Mouse (Mus musculus) neural tube, embryonic 11.5 days (tissue): ENCODE results near the gene Map3k7cl. TPM values are rescaled to one million over a fixed set of nuclear protein-coding genes. Genes with fewer than 3 reads are reported as not detected.

Experiments
- ATAC-seq: fragments of 200-750 bp; cut with Nextera tagmentation; 2 replicates; pipeline ENCODE4 v1.8.0; 2017; ENCODE audit warnings: moderate number of reproducible peaks, mild to moderate bottlenecking, moderate TSS enrichment, moderate library complexity; ENCODE audit not compliant: insufficient read depth, low FRiP score, low TSS enrichment
- DNase-seq: peaks from one replicate; pipeline ENCODE4 v3.0.0-alpha.2; 2015; ENCODE audit warnings: low spot score
- H3K27ac ChIP-seq: fragments of 300-500 bp; sonication (generic); 2 replicates; pipeline ENCODE4 v1.5.1; 2014; ENCODE audit warnings: low read depth, mild to moderate bottlenecking, low read length
- H3K27me3 ChIP-seq: fragments of 300-500 bp; sonication (generic); 2 replicates; pipeline ENCODE4 v1.6.1; 2014; ENCODE audit warnings: mild to moderate bottlenecking, low read length, mixed read lengths; ENCODE audit not compliant: control insufficient read depth, insufficient read depth
- H3K36me3 ChIP-seq: fragments of 300-500 bp; sonication (generic); 2 replicates; pipeline ENCODE4 v1.6.1; 2014; ENCODE audit warnings: mild to moderate bottlenecking, low read length, moderate library complexity, mixed read lengths; ENCODE audit not compliant: control insufficient read depth, insufficient read depth
- H3K4me1 ChIP-seq: fragments of 300-500 bp; sonication (generic); 2 replicates; pipeline ENCODE4 v1.6.1; 2014; ENCODE audit warnings: low read length, mixed read lengths; ENCODE audit not compliant: control insufficient read depth, insufficient read depth
- H3K4me2 ChIP-seq: fragments of 300-500 bp; sonication (generic); 2 replicates; pipeline ENCODE4 v1.6.1; 2014; ENCODE audit warnings: low read depth, mild to moderate bottlenecking, moderate library complexity
- H3K4me3 ChIP-seq: fragments of 300-500 bp; sonication (generic); 2 replicates; pipeline ENCODE4 v1.5.1; 2014; ENCODE audit warnings: low read depth, low read length
- H3K9ac ChIP-seq: fragments of 300-500 bp; sonication (generic); 2 replicates; pipeline ENCODE4 v1.6.1; 2014; ENCODE audit warnings: mild to moderate bottlenecking, low read length
- H3K9me3 ChIP-seq: fragments of 300-500 bp; sonication (generic); 2 replicates; pipeline ENCODE4 v1.6.1; 2016; ENCODE audit warnings: low read length; ENCODE audit not compliant: control insufficient read depth
- WGBS: fragments of 180-500 bp; shearing (Covaris S2); extraction: QIAGEN DNeasy Blood & Tissue Kit; methylation state at CpG from one replicate; pipeline ENCODE4 v1.1.7; 2014; 5-methylcytosine and 5-hydroxymethylcytosine counted together
- polyA plus RNA-seq: library from polyadenylated mRNA; unstranded; fragments of >200 nt; fragmentation: Nextera tagmentation; extraction: Ambion mirVana; gene quantifications from 2 replicates; pipeline ENCODE4 v1.2.1, GENCODE M21; 2014

Map3k7cl gene
- polyA plus RNA-seq, 1 experiment from 2014 or later = not detected

- no peak overlapping the region for H3K4me2 ChIP-seq
- no peaks in the 10 kb centered on the region for H3K9me3 ChIP-seq
- no peak overlapping the region for H3K27ac ChIP-seq
- H3K9ac ChIP-seq = no peak overlapping the region
- H3K27me3 ChIP-seq = no peaks in the 10 kb centered on the region
- no peak overlapping the region for H3K4me3 ChIP-seq
- DNase-seq (no peak), ATAC-seq (no peak)
- 44% methylated on average over 1 of the region's 1 CpGs for WGBS
- no peaks in the 10 kb centered on the region for H3K4me1 ChIP-seq
- no peaks in the 10 kb centered on the region for H3K36me3 ChIP-seq
These were observed 85.0 kb downstream of the Map3k7cl start for GRCm38 (mm10) chr16:87638098-87638497.

- WGBS = 93% methylated on average over 7 of the region's 7 CpGs
- Histone ChIP-seq H3K27me3 (no peaks in the 10 kb centered on the region), H3K4me3 (no peak overlapping the region), H3K36me3 (no peaks in the 10 kb centered on the region), H3K4me2 (no peak overlapping the region), H3K4me1 (no peaks in the 10 kb centered on the region), H3K27ac (no peak overlapping the region), H3K9me3 (no peaks in the 10 kb centered on the region), H3K9ac (no peak overlapping the region)
- DNase-seq (no peak), ATAC-seq (no peak)
These were observed 89.1 kb downstream of the Map3k7cl start for GRCm38 (mm10) chr16:87642234-87642633.

GRCm38 (mm10) chr16:87644111-87644770, 91.1 kb downstream of the Map3k7cl start:
- Histone ChIP-seq H3K4me3 (no peak overlapping the region), H3K4me2 (no peak overlapping the region), H3K9ac (no peak overlapping the region), H3K27me3 (no peaks in the 10 kb centered on the region), H3K4me1 (no peaks in the 10 kb centered on the region), H3K9me3 (no peaks in the 10 kb centered on the region), H3K36me3 (no peaks in the 10 kb centered on the region), H3K27ac (no peak overlapping the region)
- no peak for DNase-seq
- no peak for ATAC-seq
- 75% methylated on average over 14 of the region's 14 CpGs for WGBS

Other genes with a start within 250 kb of the Map3k7cl start
- gene N6amt1, start 199.1 kb upstream of the Map3k7cl start, polyA plus RNA-seq = 13.8 and 18.4 TPM in 2 replicates
- 34.6 and 35.9 TPM in 2 replicates for gene Ltn1, start 120.7 kb upstream of the Map3k7cl start, polyA plus RNA-seq
- 13.3 and 13.6 TPM in 2 replicates for gene Rwdd2b, start 112.8 kb upstream of the Map3k7cl start, polyA plus RNA-seq
- 51.4 and 53.0 TPM in 2 replicates for gene Usp16, start 98.6 kb upstream of the Map3k7cl start, polyA plus RNA-seq
- 664 and 680 TPM in 2 replicates for gene Cct8, start 57.5 kb upstream of the Map3k7cl start, polyA plus RNA-seq
- 23.0 and 23.6 TPM in 2 replicates for gene Bach1, start 145.6 kb downstream of the Map3k7cl start, polyA plus RNA-seq